Mouse (Mus musculus): ENCODE measurements at regions not wholly inside any gene's neighbourhood (a gene's known extent, or its start where the extent isn't known, plus 50 kb on each side); places are given as distances from the start of the nearest gene placed in this dataset.
A peak's percentile ranks its signal among the peaks of the same experiment; 100 is the strongest.

GRCm38 (mm10) chr4:84056863-84057502 lies 531.6 kb downstream of the Ccdc171 start:
- Histone ChIP-seq H3K9ac (ENCODE audit: low read length) (no peak overlapping the region), H3K27me3 (ENCODE audit: control insufficient read depth, insufficient read depth, low read length) (no peaks in the 10 kb centered on the region), H3K4me2 (no peak overlapping the region), H3K4me1 (ENCODE audit: control insufficient read depth, insufficient read depth, low read length) (no peaks in the 10 kb centered on the region), H3K36me3 (ENCODE audit: control insufficient read depth, insufficient read depth, low read length) (no peaks in the 10 kb centered on the region), H3K4me3 (ENCODE audit: low read depth, low read length) (no peak overlapping the region), H3K27ac (ENCODE audit: low read depth, low read length) (no peak overlapping the region), H3K9me3 (ENCODE audit: control insufficient read depth, low read length) (no peaks in the 10 kb centered on the region)
- ATAC-seq (ENCODE audit: low FRiP score): no peak
- no peak for DNase-seq (ENCODE audit: low spot score, missing footprints)
- WGBS: 88% methylated on average over 6 of the region's 6 CpGs

DNA sequence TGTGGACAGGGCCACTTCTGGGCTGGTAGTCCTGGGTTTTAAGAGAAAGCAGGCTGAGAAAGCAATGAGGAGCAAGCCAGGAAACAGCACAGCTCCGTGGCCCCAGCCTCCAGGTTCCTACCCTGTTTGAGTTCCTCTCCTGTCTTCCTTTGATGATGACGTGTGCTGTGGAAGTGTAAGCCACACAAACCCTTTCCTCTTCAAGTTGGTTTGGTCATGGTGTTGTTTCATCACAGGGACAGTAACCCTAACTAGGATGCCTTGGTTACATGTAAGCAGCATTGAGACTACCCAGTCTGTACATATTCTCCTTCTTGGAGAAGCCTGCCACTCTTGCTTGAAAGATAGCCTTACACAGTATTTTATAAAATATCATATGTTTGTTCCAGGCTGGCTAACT lies 534.8 kb downstream of the Ccdc171 start:
- Histone ChIP-seq H3K9me3 (ENCODE audit: control insufficient read depth, low read length) (no peaks in the 10 kb centered on the region), H3K27me3 (ENCODE audit: control insufficient read depth, insufficient read depth, low read length) (no peaks in the 10 kb centered on the region), H3K4me3 (ENCODE audit: low read depth, low read length) (no peak overlapping the region), H3K9ac (ENCODE audit: low read length) (no peak overlapping the region), H3K27ac (ENCODE audit: low read depth, low read length) (no peak overlapping the region), H3K4me1 (ENCODE audit: control insufficient read depth, insufficient read depth, low read length) (no peaks in the 10 kb centered on the region), H3K36me3 (ENCODE audit: control insufficient read depth, insufficient read depth, low read length) (no peaks in the 10 kb centered on the region), H3K4me2 (no peak overlapping the region)
- ATAC-seq (ENCODE audit: low FRiP score) (no peak), DNase-seq (ENCODE audit: low spot score, missing footprints) (no peak)
- 88% methylated on average over 2 of the region's 2 CpGs for WGBS

GRCm38 (mm10) chr4:84063755-84064154 lies 538.4 kb downstream of the Ccdc171 start:
- Histone ChIP-seq H3K9ac (ENCODE audit: low read length) (no peak overlapping the region), H3K4me1 (ENCODE audit: control insufficient read depth, insufficient read depth, low read length) (no peaks in the 10 kb centered on the region), H3K36me3 (ENCODE audit: control insufficient read depth, insufficient read depth, low read length) (no peaks in the 10 kb centered on the region), H3K9me3 (ENCODE audit: control insufficient read depth, low read length) (no peaks in the 10 kb centered on the region), H3K4me2 (no peak overlapping the region), H3K4me3 (ENCODE audit: low read depth, low read length) (no peak overlapping the region), H3K27ac (ENCODE audit: low read depth, low read length) (no peak overlapping the region), H3K27me3 (ENCODE audit: control insufficient read depth, insufficient read depth, low read length) (no peaks in the 10 kb centered on the region)
- ATAC-seq (ENCODE audit: low FRiP score) (no peak), DNase-seq (ENCODE audit: low spot score, missing footprints) (peak; percentile 75)
- 17% methylated on average over 5 of the region's 5 CpGs for WGBS

GRCm38 (mm10) chr4:84064614-84065456 lies 539.5 kb downstream of the Ccdc171 start:
- Histone ChIP-seq H3K9me3 (ENCODE audit: control insufficient read depth, low read length) (no peaks in the 10 kb centered on the region), H3K4me3 (ENCODE audit: low read depth, low read length) (no peak overlapping the region), H3K4me1 (ENCODE audit: control insufficient read depth, insufficient read depth, low read length) (no peaks in the 10 kb centered on the region), H3K27ac (ENCODE audit: low read depth, low read length) (no peak overlapping the region), H3K9ac (ENCODE audit: low read length) (no peak overlapping the region), H3K36me3 (ENCODE audit: control insufficient read depth, insufficient read depth, low read length) (no peaks in the 10 kb centered on the region), H3K27me3 (ENCODE audit: control insufficient read depth, insufficient read depth, low read length) (no peaks in the 10 kb centered on the region), H3K4me2 (no peak overlapping the region)
- DNase-seq (ENCODE audit: low spot score, missing footprints) (peak; percentile 98), ATAC-seq (ENCODE audit: low FRiP score) (peak; percentile 67)
- 25% methylated on average over 15 of the region's 15 CpGs for WGBS

GRCm38 (mm10) chr4:84065457-84066124 lies 540.2 kb downstream of the Ccdc171 start:
- Histone ChIP-seq H3K27ac (ENCODE audit: low read depth, low read length) (no peak overlapping the region), H3K9me3 (ENCODE audit: control insufficient read depth, low read length) (no peaks in the 10 kb centered on the region), H3K36me3 (ENCODE audit: control insufficient read depth, insufficient read depth, low read length) (no peaks in the 10 kb centered on the region), H3K4me1 (ENCODE audit: control insufficient read depth, insufficient read depth, low read length) (no peaks in the 10 kb centered on the region), H3K9ac (ENCODE audit: low read length) (no peak overlapping the region), H3K4me3 (ENCODE audit: low read depth, low read length) (no peak overlapping the region), H3K4me2 (no peak overlapping the region), H3K27me3 (ENCODE audit: control insufficient read depth, insufficient read depth, low read length) (no peaks in the 10 kb centered on the region)
- no peak for ATAC-seq (ENCODE audit: low FRiP score)
- peak; percentile 76 for DNase-seq (ENCODE audit: low spot score, missing footprints)
- 57% methylated on average over 12 of the region's 12 CpGs for WGBS

- Histone ChIP-seq H3K9ac (ENCODE audit: low read length) (no peak overlapping the region), H3K4me1 (ENCODE audit: control insufficient read depth, insufficient read depth, low read length) (no peaks in the 10 kb centered on the region), H3K36me3 (ENCODE audit: control insufficient read depth, insufficient read depth, low read length) (no peaks in the 10 kb centered on the region), H3K4me2 (no peak overlapping the region), H3K9me3 (ENCODE audit: control insufficient read depth, low read length) (no peaks in the 10 kb centered on the region), H3K4me3 (ENCODE audit: low read depth, low read length) (no peak overlapping the region), H3K27ac (ENCODE audit: low read depth, low read length) (no peak overlapping the region), H3K27me3 (ENCODE audit: control insufficient read depth, insufficient read depth, low read length) (no peaks in the 10 kb centered on the region)
- no peak for ATAC-seq (ENCODE audit: low FRiP score)
- 88% methylated on average over 14 of the region's 14 CpGs for WGBS
- no peak for DNase-seq (ENCODE audit: low spot score, missing footprints)
These were observed 542.7 kb downstream of the Ccdc171 start for GRCm38 (mm10) chr4:84067931-84068575.

- no peaks in the 10 kb centered on the region for H3K9me3 ChIP-seq (ENCODE audit: control insufficient read depth, low read length)
- no peak overlapping the region for H3K4me2 ChIP-seq
- H3K4me3 ChIP-seq (ENCODE audit: low read depth, low read length): no peak overlapping the region
- H3K27ac ChIP-seq (ENCODE audit: low read depth, low read length): no peak overlapping the region
- DNase-seq (ENCODE audit: low spot score, missing footprints) (no peak), ATAC-seq (ENCODE audit: low FRiP score) (no peak)
- no peaks in the 10 kb centered on the region for H3K4me1 ChIP-seq (ENCODE audit: control insufficient read depth, insufficient read depth, low read length)
- H3K36me3 ChIP-seq (ENCODE audit: control insufficient read depth, insufficient read depth, low read length): no peaks in the 10 kb centered on the region
- no peaks in the 10 kb centered on the region for H3K27me3 ChIP-seq (ENCODE audit: control insufficient read depth, insufficient read depth, low read length)
- WGBS: 58% methylated on average over 11 of the region's 11 CpGs
- no peak overlapping the region for H3K9ac ChIP-seq (ENCODE audit: low read length)
These were observed 543.8 kb downstream of the Ccdc171 start for GRCm38 (mm10) chr4:84068947-84069663.

- no peak overlapping the region for H3K4me3 ChIP-seq (ENCODE audit: low read depth, low read length)
- DNase-seq (ENCODE audit: low spot score, missing footprints) (no peak), ATAC-seq (ENCODE audit: low FRiP score) (no peak)
- no peaks in the 10 kb centered on the region for H3K9me3 ChIP-seq (ENCODE audit: control insufficient read depth, low read length)
- H3K9ac ChIP-seq (ENCODE audit: low read length): no peak overlapping the region
- H3K4me1 ChIP-seq (ENCODE audit: control insufficient read depth, insufficient read depth, low read length): no peaks in the 10 kb centered on the region
- no peak overlapping the region; the same call in 1 of the 2 replicates for H3K27ac ChIP-seq (ENCODE audit: low read depth, low read length)
- no peak overlapping the region for H3K4me2 ChIP-seq
- H3K27me3 ChIP-seq (ENCODE audit: control insufficient read depth, insufficient read depth, low read length): no peaks in the 10 kb centered on the region
- no peaks in the 10 kb centered on the region for H3K36me3 ChIP-seq (ENCODE audit: control insufficient read depth, insufficient read depth, low read length)
- 76% methylated on average over 13 of the region's 13 CpGs for WGBS
These were observed 544.3 kb downstream of the Ccdc171 start for GRCm38 (mm10) chr4:84069681-84070080.
